Mouse (Mus musculus) stomach, postnatal 0 days (tissue): Measurements from ENCODE around the gene Adam15. TPM values are rescaled to one million over a fixed set of nuclear protein-coding genes. Genes with fewer than 3 reads are reported as not detected.

Experiments
- ATAC-seq: fragments of 200-750 bp; cut with Nextera tagmentation; 2 replicates; pipeline ENCODE4 v1.8.0; 2017; ENCODE audit not compliant: low FRiP score, low TSS enrichment
- DNase-seq: peaks from one replicate; pipeline ENCODE4 v3.0.0-alpha.2; 2016; ENCODE audit warnings: low spot score
- H3K27ac ChIP-seq: fragments of 300-500 bp; sonication (generic); replicated peaks from 2 replicates; pipeline ENCODE4 v1.5.1; 2014; ENCODE audit warnings: mild to moderate bottlenecking, control low read depth
- H3K27me3 ChIP-seq: fragments of 300-500 bp; sonication (generic); 2 replicates; pipeline ENCODE4 v1.6.1; 2014; ENCODE audit warnings: low read length; ENCODE audit not compliant: control insufficient read depth, insufficient read depth
- H3K36me3 ChIP-seq: fragments of 300-500 bp; sonication (generic); 2 replicates; pipeline ENCODE4 v1.6.1; 2014; ENCODE audit warnings: low read length, mixed read lengths; ENCODE audit not compliant: control insufficient read depth, insufficient read depth
- H3K4me1 ChIP-seq: fragments of 300-500 bp; sonication (generic); replicated peaks from 2 replicates; pipeline ENCODE4 v1.6.1; 2014; ENCODE audit warnings: antibody characterized with exemption; ENCODE audit not compliant: control insufficient read depth, insufficient read depth
- H3K4me2 ChIP-seq: fragments of 300-500 bp; sonication (generic); replicated peaks from 2 replicates; pipeline ENCODE4 v1.6.1; 2014; ENCODE audit warnings: low read depth, mild to moderate bottlenecking, control low read depth, moderate library complexity
- H3K4me3 ChIP-seq: fragments of 300-500 bp; sonication (generic); 2 replicates; pipeline ENCODE4 v1.5.1; 2014; ENCODE audit warnings: low read depth, low read length, control low read depth
- H3K9ac ChIP-seq: fragments of 300-500 bp; sonication (generic); 2 replicates; pipeline ENCODE4 v1.6.1; 2014; ENCODE audit warnings: mild to moderate bottlenecking, low read length, control low read depth, mixed read lengths
- H3K9me3 ChIP-seq: fragments of 300-500 bp; sonication (generic); 2 replicates; pipeline ENCODE4 v1.6.1; 2016; ENCODE audit warnings: low read length; ENCODE audit not compliant: control insufficient read depth
- CTCF ChIP-seq: IDR thresholded peaks from 2 replicates; pipeline ENCODE4 v1.5.1; 2016; ENCODE audit warnings: antibody characterized with exemption, low read depth, mild to moderate bottlenecking, moderate library complexity
- EP300 ChIP-seq: optimal IDR thresholded peaks from 2 replicates; pipeline ENCODE3; 2016; ENCODE audit warnings: antibody characterized with exemption
- WGBS: fragments of 180-500 bp; shearing (Covaris S2); extraction: QIAGEN DNeasy Blood & Tissue Kit; methylation state at CpG from one replicate; pipeline ENCODE4 v1.1.7; 2014; 5-methylcytosine and 5-hydroxymethylcytosine counted together
- polyA plus RNA-seq: library from polyadenylated mRNA; unstranded; fragments of >200 nt; fragmentation: Nextera tagmentation; extraction: Ambion mirVana; gene quantifications from 2 replicates; pipeline ENCODE4 v1.2.1, GENCODE M21; 2015

The Adam15 gene
- polyA plus RNA-seq, 1 experiment from 2014 or later = 43.0 TPM

DNA sequence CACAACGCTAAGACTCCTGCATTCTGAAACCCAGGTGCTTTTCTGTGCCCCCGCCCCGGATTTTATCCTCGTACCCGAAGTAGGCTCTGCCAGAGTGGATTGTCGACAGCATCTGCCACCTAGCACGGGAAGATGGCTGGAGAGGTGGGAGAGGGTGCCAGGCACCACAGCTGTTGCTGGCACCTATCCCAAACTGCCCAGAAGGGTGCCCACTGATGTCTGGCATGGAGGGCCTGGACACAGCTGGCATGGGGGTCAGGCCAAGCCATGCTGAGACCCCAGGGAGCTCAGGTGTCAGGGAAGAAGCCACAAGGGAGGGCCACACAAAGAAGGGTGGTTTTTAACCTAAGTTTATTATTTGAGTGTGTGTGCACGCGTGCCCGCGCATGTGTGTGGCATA is 16.7 kb downstream of the Adam15 start:
- ATAC-seq (no peak), DNase-seq (no peak)
- Histone ChIP-seq H3K4me3 (no peak overlapping the region), H3K4me2 (no peak overlapping the region), H3K36me3 (0 out of 2 replicates have a peak, but pooled peaks cover 2% of the 10 kb centered on the region), H3K9me3 (no peaks in the 10 kb centered on the region), H3K27me3 (no peaks in the 10 kb centered on the region), H3K4me1 (0 out of 2 replicates have a peak, but pooled peaks cover under 1% of the 10 kb centered on the region), H3K9ac (no peak overlapping the region), H3K27ac (no peak overlapping the region)
- 60% methylated on average over 11 of the region's 11 CpGs for WGBS
- TF ChIP-seq EP300 (no peak), CTCF (no peak)

DNA sequence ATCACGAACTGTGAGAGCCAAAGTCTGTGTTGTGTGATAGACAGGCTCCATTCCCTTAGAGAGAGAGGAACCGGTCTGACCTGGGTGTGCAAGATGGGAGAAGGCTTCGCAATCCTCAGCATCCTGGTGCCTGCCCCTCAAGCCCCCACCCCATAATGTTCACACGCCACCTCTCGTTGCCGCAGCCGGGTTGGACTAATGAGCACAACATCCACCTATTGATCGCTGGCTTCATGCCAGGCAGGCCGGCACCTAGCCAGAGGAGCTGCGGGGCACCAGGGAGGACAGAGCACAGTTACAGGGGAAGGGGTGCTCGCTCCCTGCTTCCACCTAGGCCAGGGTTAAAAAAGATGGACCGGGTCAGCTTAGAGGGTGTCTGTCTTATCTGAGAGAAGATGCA is 17.3 kb downstream of the Adam15 start:
- Histone ChIP-seq H3K27me3 (no peaks in the 10 kb centered on the region), H3K27ac (no peak overlapping the region; the same call in 1 of the 2 replicates), H3K4me2 (no peak overlapping the region), H3K4me3 (no peak overlapping the region), H3K9ac (no peak overlapping the region), H3K4me1 (no peaks in the 10 kb centered on the region), H3K9me3 (no peaks in the 10 kb centered on the region), H3K36me3 (0 out of 2 replicates have a peak, but pooled peaks cover 2% of the 10 kb centered on the region)
- DNase-seq = no peak
- no peak for ATAC-seq
- WGBS = 49% methylated on average over 12 of the region's 12 CpGs
- TF ChIP-seq EP300 (no peak), CTCF (no peak)

DNA sequence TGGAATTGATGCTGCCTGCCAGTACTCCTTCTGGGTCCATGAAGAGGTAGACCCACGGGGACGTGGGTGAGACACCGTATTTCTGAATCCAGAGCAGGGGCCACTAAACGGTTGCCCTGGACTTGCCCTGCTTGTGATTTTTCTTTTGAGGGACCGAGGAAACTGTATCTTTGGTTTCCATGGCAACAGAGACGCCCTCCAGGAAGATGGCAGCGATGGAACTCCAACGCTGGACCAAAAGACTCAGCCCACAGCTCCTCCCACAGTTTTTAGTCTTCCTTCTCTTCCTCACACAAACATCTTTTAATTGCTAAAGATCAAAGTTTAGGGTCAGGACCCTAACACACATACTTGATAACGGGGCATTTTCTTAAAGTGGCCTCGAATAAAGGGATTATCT is 17.8 kb downstream of the Adam15 start:
- Histone ChIP-seq H3K4me1 (no peaks in the 10 kb centered on the region), H3K4me2 (no peak overlapping the region), H3K27me3 (no peaks in the 10 kb centered on the region), H3K27ac (peak overlapping the region; percentile 18; the same call in 1 of the 2 replicates), H3K9me3 (no peaks in the 10 kb centered on the region), H3K9ac (no peak overlapping the region), H3K4me3 (no peak overlapping the region), H3K36me3 (0 out of 2 replicates have a peak, but pooled peaks cover 2% of the 10 kb centered on the region)
- TF ChIP-seq CTCF (no peak), EP300 (no peak)
- no peak for ATAC-seq
- WGBS = 55% methylated on average over 10 of the region's 10 CpGs
- DNase-seq = no peak

DNA sequence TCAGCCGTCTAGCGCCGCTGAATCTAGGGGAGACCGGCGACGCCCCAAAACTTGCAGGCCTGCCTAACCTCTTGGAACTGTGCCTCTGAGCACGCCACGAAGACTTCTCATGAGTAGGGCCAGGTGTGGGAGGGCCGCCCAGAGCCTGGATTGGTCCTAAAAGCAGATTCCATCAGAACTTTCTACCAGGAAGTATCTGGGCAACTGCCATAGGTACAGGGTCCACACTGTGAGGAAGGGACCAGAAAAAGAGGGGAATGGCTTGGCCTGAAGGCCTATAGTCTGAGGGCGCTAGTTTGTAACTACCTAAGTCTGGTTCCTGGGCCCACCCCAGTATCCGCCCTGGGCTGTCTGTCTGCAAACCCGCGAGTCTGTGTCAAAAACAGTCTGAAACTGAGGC is 18.2 kb downstream of the Adam15 start:
- Histone ChIP-seq H3K27me3 (no peaks in the 10 kb centered on the region), H3K4me2 (no peak overlapping the region), H3K9me3 (no peaks in the 10 kb centered on the region), H3K36me3 (0 out of 2 replicates have a peak, but pooled peaks cover 2% of the 10 kb centered on the region), H3K27ac (peak overlapping the region; percentile 18; the same call in 1 of the 2 replicates), H3K9ac (no peak overlapping the region), H3K4me1 (no peaks in the 10 kb centered on the region), H3K4me3 (no peak overlapping the region)
- TF ChIP-seq CTCF (no peak), EP300 (no peak)
- DNase-seq (no peak), ATAC-seq (no peak)
- WGBS = 48% methylated on average over 13 of the region's 13 CpGs

- no peak overlapping the region for H3K4me2 ChIP-seq
- DNase-seq (no peak), ATAC-seq (0 out of 2 replicates have a peak, but pooled peaks have one; percentile 45)
- H3K27me3 ChIP-seq = no peaks in the 10 kb centered on the region
- no peaks in the 10 kb centered on the region for H3K9me3 ChIP-seq
- TF ChIP-seq EP300 = no peak
- TF ChIP-seq CTCF = no peak
- no peaks in the 10 kb centered on the region for H3K4me1 ChIP-seq
- H3K9ac ChIP-seq = no peak overlapping the region
- no peak overlapping the region for H3K4me3 ChIP-seq
- H3K27ac ChIP-seq = 0 out of 2 replicates have a peak overlapping the region, but pooled peaks have one; percentile 4
- 0 out of 2 replicates have a peak, but pooled peaks cover 2% of the 10 kb centered on the region for H3K36me3 ChIP-seq
- 36% methylated on average over 10 of the region's 10 CpGs for WGBS
Observed at GRCm38 (mm10) chr3:89330948-89331347, 18.8 kb downstream of the Adam15 start.

- Histone ChIP-seq H3K9me3 (no peaks in the 10 kb centered on the region), H3K27ac (no peak overlapping the region), H3K4me3 (no peak overlapping the region), H3K27me3 (no peaks in the 10 kb centered on the region), H3K4me1 (no peaks in the 10 kb centered on the region), H3K9ac (no peak overlapping the region), H3K36me3 (0 out of 2 replicates have a peak, but pooled peaks cover 2% of the 10 kb centered on the region), H3K4me2 (no peak overlapping the region)
- no peak for DNase-seq
- WGBS = 49% methylated on average over 3 of the region's 3 CpGs
- no peak for TF ChIP-seq CTCF
- TF ChIP-seq EP300 = no peak
- no peak for ATAC-seq
Observed at GRCm38 (mm10) chr3:89330346-89330745, 19.4 kb downstream of the Adam15 start.
